9 mouse cellular contexts compared by ENCODE assay signal in the genomic region with DNA sequence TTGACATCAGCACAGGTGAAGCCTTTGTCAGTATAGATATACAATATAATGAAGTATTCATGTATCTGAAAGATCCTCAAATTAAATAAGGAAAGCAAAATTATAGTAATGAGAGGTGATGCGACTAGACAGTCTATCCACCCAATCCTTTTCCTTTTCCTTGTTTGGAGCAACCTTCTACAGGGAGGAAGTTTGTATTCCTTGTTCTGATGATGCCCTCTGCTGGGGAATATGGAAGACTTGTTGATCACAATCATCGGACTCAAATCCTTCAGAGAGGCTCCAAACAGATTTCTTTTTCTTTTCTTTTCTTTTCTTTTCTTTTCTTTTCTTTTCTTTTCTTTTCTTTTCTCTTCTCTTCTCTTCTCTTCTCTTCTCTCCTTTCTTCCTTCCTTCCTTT.
A peak's percentile ranks its signal among the peaks of the same experiment; 100 is the strongest.
DNase-seq lines count a peak whose midpoint lies in the region; ATAC-seq and TF ChIP-seq lines count a peak whose summit lies in the region.
"Had no signal": no experiment of that assay in that cellular context is flagged by ENCODE, and none has a peak within 500 bp of the region (broad histone marks: within the 10 kb centered on the region; RNA-seq: fewer than 3 reads in every experiment).

No protein-coding gene starts in this region.

- no peak overlapping the region for H3K27ac ChIP-seq in gastrocnemius, adult 2 months
- H3K27ac ChIP-seq in liver, postnatal 0 days (ENCODE audit: low read depth), result no peak overlapping the region
- H3K27ac ChIP-seq in midbrain, postnatal 0 days (ENCODE audit: low read depth, low read length), result no peak overlapping the region
- H3K27ac ChIP-seq in liver, embryonic 11.5 days (ENCODE audit: low read depth, low read length), result no peak overlapping the region

- ATAC-seq in liver, postnatal 0 days, result no peak
- no peak for ATAC-seq in midbrain, postnatal 0 days (ENCODE audit: low FRiP score)
- no peak for ATAC-seq in liver, embryonic 11.5 days (replicated peaks; ENCODE audit: low FRiP score)

- no peak overlapping the region for H3K4me3 ChIP-seq in gastrocnemius, adult 2 months
- H3K4me3 ChIP-seq in liver, postnatal 0 days (ENCODE audit: low read depth, low read length), result no peak overlapping the region
- no peak overlapping the region for H3K4me3 ChIP-seq in midbrain, postnatal 0 days (ENCODE audit: low read depth, low read length)
- no peak overlapping the region for H3K4me3 ChIP-seq in liver, embryonic 11.5 days (ENCODE audit: low read depth, low read length)

- WGBS in liver, postnatal 0 days (ENCODE audit: insufficient replicate concordance), result 40% methylated on average over 2 of the region's 2 CpGs
- WGBS in midbrain, postnatal 0 days, result 35% methylated on average over 2 of the region's 2 CpGs
- 36% methylated on average over 2 of the region's 2 CpGs for WGBS in liver, embryonic 11.5 days

- no peaks in the 10 kb centered on the region for H3K4me1 ChIP-seq in liver, postnatal 0 days (ENCODE audit: insufficient read depth)
- no peaks in the 10 kb centered on the region for H3K4me1 ChIP-seq in midbrain, postnatal 0 days (ENCODE audit: insufficient read depth, low read length)
- no peaks in the 10 kb centered on the region for H3K4me1 ChIP-seq in liver, embryonic 11.5 days (replicated peaks; ENCODE audit: control insufficient read depth, insufficient read depth, low read length)

- no peak for DNase-seq in gastrocnemius, adult 2 months
- DNase-seq in gastrocnemius, adult 8-10 months (ENCODE audit: low spot score in 2 of 2), result no peak
- DNase-seq in liver, postnatal 0 days, result no peak
- DNase-seq in liver, result no peak
- DNase-seq in brain, adult 2 months (ENCODE audit: low read depth, low spot score), result peak; percentile 77
- DNase-seq in midbrain, postnatal 0 days (ENCODE audit: low spot score), result peak; percentile 86
- DNase-seq in natural killer cell, adult 2 months (ENCODE audit: low spot score in 2 of 2), result no peak
- DNase-seq in liver, embryonic 11.5 days (ENCODE audit: low spot score), result no peak
- DNase-seq: thymus, postnatal 4 days had no signal

- H3K27me3 ChIP-seq in liver, postnatal 0 days (ENCODE audit: insufficient read depth, low read length), result no peaks in the 10 kb centered on the region
- H3K27me3 ChIP-seq in midbrain, postnatal 0 days (ENCODE audit: insufficient read depth, low read length), result no peaks in the 10 kb centered on the region
- no peaks in the 10 kb centered on the region for H3K27me3 ChIP-seq in liver, embryonic 11.5 days (replicated peaks; ENCODE audit: control insufficient read depth, insufficient read depth, low read length)

- peak; percentile 48 for TF ChIP-seq CTCF in gastrocnemius, adult 2 months (IDR thresholded peaks at IDR 0.05)
- TF ChIP-seq CTCF in liver, postnatal 0 days (IDR thresholded peaks at IDR 0.05; ENCODE audit: low read depth), result peak; percentile 43
- peak; percentile 78 for TF ChIP-seq CTCF in midbrain, postnatal 0 days (IDR thresholded peaks at IDR 0.05)

- intact Hi-C loops in gastrocnemius, adult 2 months (cut with DNase I), result no loop called here

- no peak overlapping the region for H3K4me2 ChIP-seq in liver, postnatal 0 days (ENCODE audit: low read depth, low read length)
- no peak overlapping the region for H3K4me2 ChIP-seq in midbrain, postnatal 0 days (ENCODE audit: low read depth, low read length, poor library complexity, severe bottlenecking)
- H3K4me2 ChIP-seq in liver, embryonic 11.5 days, result no peak overlapping the region

- no peaks in the 10 kb centered on the region for H3K9me3 ChIP-seq in liver, postnatal 0 days (ENCODE audit: low read length)
- no peaks in the 10 kb centered on the region for H3K9me3 ChIP-seq in midbrain, postnatal 0 days (ENCODE audit: low read length)
- no peaks in the 10 kb centered on the region for H3K9me3 ChIP-seq in liver, embryonic 11.5 days (ENCODE audit: control insufficient read depth, low read length)

- no peaks in the 10 kb centered on the region for H3K36me3 ChIP-seq in liver, postnatal 0 days (replicated peaks; ENCODE audit: insufficient read depth, low read length)
- no peaks in the 10 kb centered on the region for H3K36me3 ChIP-seq in midbrain, postnatal 0 days (ENCODE audit: insufficient read depth, low read length)
- H3K36me3 ChIP-seq in liver, embryonic 11.5 days (ENCODE audit: control insufficient read depth, insufficient read depth, low read length), result no peaks in the 10 kb centered on the region

- H3K9ac ChIP-seq in liver, postnatal 0 days (replicated peaks), result no peak overlapping the region
- H3K9ac ChIP-seq in midbrain, postnatal 0 days (replicated peaks; ENCODE audit: low read length, poor library complexity, severe bottlenecking), result no peak overlapping the region
- H3K9ac ChIP-seq in liver, embryonic 11.5 days (ENCODE audit: low read depth, low read length), result no peak overlapping the region

- TF ChIP-seq EP300 in liver, postnatal 0 days (IDR thresholded peaks at IDR 0.05; ENCODE audit: low read depth), result no peak

Comparison
In these comparisons a context has a peak if more than half of its experiments do, and no peak if none do; other contexts are left out.
1. DNase-seq: peak in brain, adult 2 months (single experiment) and midbrain, postnatal 0 days (single experiment); none in gastrocnemius, adult 2 months (single experiment), gastrocnemius, adult 8-10 months (0 of 2), liver, postnatal 0 days (single experiment), liver (single experiment), natural killer cell, adult 2 months (0 of 2) and liver, embryonic 11.5 days (single experiment).
2. Peak in every context shown above with its lines, with median percentiles within 50 percentile points of each other: CTCF ChIP-seq.